Mouse (Mus musculus) mouse trophoblast stem cell (cell line): ENCODE data around the gene Eng.

Experiments used
- in situ Hi-C, 2 experiments: fragments of 300-500 bp; cut with MseI, MboI; formaldehyde crosslinking; loops; 2 replicates in 1 of 2; 3 replicates in 1 of 2; pipeline ENCODE4 v1.15.1; 2025

Eng gene

GRCm38 (mm10) chr2:32709521-32710137 is 63.2 kb downstream of the Eng start:
- in situ Hi-C loops = loop anchor here in 1 of 2 experiments (5.0 kb wide), 1 partner anchor 48 kb away; the partner anchor contains the start of gene Tor2a

DNA sequence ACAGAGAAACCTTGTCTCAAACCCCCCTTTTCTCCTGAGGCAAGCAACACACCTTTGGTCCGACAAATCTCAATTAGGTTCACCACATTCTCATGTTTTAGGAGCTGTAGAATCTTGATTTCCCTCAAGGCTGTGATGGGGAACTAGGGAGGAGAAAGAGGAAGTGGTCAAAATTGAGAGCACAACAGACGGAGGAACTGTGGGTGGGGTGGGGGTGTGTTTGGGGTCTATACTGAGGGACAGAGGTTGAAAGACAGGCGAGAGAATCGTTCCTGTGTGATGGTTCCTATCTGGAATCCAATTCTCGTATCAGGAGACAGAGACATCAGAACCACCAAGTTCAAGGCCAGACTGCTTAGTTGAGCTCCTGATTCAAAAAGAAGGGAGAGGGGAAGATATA is 64.0 kb downstream of the Eng start:
- in situ Hi-C loops = loop anchor here in 1 of 2 experiments (5.0 kb wide), 1 partner anchor 47 kb away; the partner anchor contains the start of gene Tor2a

- in situ Hi-C loops = loop anchor here in 1 of 2 experiments (5.0 kb wide), 1 partner anchor 46 kb away; the partner anchor contains the start of gene Tor2a
Measured at GRCm38 (mm10) chr2:32711301-32712056, 65.1 kb downstream of the Eng start.

GRCm38 (mm10) chr2:32712108-32712551 is 65.7 kb downstream of the Eng start:
- in situ Hi-C loops = loop anchor here in 1 of 2 experiments (5.0 kb wide), 1 partner anchor 45 kb away; the partner anchor contains the start of gene Tor2a

GRCm38 (mm10) chr2:32712586-32712933 is 66.2 kb downstream of the Eng start:
- in situ Hi-C loops = loop anchor here in 1 of 2 experiments (5.0 kb wide), 1 partner anchor 45 kb away; the partner anchor contains the start of gene Tor2a

- in situ Hi-C loops = loop anchor here in 1 of 2 experiments (5.0 kb wide), 1 partner anchor 44 kb away; the partner anchor contains the start of gene Tor2a
Measured at GRCm38 (mm10) chr2:32712934-32713817, 66.8 kb downstream of the Eng start, which contains the start of gene Cdk9. Cdk9 (minus strand) TSS chr2:32713076.

DNA sequence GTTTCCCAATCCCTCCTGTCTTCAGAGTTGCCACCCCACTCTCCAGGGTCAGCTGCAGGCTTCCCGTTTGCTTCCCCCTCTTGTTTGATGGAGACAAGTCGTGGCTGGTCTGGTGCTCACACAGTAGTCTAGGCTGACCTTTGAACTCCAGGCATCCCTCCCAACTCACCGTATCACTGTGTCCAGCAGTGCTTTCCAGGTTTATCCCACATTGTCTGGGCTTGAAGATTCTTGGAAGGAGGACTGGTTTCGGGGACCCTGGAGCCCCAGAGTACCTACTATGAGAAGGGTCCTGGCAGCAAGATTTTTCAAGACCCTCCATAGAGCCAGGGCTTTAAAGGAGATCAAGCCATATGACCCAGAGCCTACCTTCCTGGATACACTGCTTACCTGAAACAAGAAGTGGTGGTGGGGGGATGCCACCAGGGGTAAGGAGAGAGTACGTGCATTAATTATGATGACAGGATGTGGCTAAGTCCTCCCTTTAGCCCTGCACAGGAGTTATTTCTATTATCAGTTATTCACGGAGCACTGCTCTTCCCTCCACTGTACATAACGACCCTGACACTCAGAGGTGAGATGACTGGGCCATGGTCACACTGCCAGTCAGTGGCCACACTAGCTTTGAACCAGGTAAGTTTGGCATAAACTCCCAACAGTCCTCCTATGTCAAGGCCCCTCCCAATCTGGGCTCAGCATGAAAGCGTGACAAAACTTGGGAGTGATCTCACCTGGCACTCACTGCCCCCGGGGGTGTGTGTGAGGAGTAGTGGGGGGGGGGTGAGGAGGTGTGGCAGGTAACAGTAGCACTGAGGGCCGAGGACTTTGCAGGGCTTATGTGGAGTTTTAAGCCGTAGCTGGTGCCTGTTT is 68.0 kb downstream of the Eng start:
- in situ Hi-C loops = loop anchor here in 1 of 2 experiments (5.0 kb wide), 1 partner anchor 43 kb away; the partner anchor contains the start of gene Tor2a

DNA sequence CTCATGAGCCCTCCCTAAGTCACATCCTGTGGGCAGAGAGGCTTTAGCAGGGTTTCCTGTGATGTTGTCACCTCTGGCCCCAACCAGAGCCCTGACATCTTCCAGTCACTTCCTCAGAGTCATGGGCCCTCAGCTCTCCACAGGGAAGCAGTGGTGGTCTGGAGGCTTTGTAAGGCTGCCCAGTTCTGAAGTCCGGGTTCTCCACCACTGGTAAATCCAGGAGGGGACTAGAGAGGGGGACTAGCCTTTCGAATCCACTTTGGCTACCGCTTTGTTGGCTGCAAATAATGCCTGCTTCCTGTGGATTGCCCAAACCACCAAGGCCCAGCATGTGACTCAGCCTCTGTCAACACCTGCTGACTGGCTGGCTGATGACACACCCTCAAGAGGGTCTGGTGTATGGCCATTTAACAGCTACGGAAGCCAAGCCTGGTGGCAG is 68.6 kb downstream of the Eng start:
- in situ Hi-C loops = loop anchor here in 1 of 2 experiments (5.0 kb wide), 1 partner anchor 42 kb away; the partner anchor contains the start of gene Tor2a

DNA sequence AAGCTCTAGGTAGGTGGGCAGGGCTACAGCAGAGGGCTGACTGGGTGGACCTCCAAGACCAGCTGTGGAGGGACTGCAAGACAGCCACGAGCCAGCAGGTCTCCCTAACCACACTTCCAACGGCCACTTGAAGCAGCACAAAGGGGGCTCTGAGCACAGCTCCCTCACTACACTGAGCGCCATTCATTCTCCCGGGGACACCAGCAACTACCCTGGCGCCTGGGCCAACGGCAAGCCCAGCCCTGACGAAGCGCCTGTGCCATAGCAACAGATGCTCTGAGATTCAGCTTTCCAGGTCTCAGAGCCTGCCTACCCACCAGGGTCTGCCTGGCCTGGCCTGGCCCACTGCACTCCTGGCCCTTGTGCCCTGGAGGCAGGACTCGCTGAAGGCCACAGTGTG is 72.4 kb downstream of the Eng start:
- in situ Hi-C loops = no loop called here

DNA sequence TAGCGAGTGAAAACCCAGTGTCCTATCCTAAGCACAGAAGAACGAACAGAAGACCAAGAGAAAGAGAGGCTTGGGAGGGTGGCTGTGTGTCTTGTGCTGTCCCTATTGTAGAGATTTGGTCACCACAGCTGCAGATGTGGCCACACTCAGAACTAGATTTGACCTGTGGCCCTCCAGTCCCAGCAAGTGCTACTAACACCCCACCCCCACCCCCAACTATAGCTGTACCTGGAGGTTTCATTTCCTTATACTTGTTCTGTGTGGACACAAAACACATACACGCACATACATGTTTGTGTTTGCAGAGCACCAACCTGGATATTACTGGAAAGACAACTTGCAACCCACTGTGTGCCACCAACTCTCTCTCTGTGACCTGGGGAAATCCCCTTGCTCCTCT is 73.7 kb downstream of the Eng start:
- in situ Hi-C loops = no loop called here

DNA sequence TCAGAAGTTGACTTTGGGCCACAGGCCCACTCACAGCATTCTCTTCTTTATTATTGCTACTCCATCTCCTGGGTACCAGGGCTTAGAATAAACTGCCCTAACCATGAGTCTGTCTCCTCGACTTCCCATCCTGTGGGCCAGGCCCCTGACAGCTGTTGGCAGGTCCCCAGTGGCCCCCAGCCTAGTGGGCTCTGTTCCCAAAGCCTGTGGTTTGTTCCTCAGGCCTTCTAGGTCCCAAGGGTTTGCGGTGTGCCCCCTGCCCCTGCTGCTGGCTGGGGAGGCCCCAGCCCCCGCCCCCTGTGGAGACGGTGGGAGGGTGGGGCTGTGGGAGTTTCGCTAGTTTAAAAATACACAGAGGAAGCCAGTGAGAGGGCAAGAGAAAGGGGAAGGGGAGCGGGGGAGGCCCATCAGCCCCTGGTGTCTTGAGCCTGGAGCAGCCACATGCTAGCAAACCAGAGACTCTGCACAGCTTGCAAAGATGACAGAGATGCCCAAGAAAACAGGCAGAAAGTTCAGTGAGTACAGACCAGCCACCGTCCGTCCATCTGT is 74.4 kb downstream of the Eng start, which contains the start of gene Sh2d3c:
Gene Sh2d3c (plus strand): TSS at position 375 of the 549 bp plus-strand sequence.
- in situ Hi-C loops = no loop called here

GRCm38 (mm10) chr2:32722046-32722445 is 75.7 kb downstream of the Eng start:
- in situ Hi-C loops = no loop called here

DNA sequence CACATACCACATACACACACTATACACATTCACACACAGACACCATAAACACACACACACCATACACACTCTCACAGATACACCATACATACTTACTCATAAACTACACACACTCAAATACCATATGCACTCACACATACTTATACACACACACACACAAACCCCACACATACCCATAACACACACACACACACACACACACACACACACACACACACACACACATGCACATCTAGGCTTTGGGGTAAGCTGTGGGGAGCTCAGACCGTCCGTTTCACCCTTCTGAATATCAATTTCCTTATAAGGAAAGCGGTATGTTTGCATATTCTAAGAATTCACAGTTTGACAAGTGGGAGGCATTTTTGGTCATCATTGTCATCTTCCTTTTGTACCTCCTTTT is 76.2 kb downstream of the Eng start:
- in situ Hi-C loops = no loop called here

DNA sequence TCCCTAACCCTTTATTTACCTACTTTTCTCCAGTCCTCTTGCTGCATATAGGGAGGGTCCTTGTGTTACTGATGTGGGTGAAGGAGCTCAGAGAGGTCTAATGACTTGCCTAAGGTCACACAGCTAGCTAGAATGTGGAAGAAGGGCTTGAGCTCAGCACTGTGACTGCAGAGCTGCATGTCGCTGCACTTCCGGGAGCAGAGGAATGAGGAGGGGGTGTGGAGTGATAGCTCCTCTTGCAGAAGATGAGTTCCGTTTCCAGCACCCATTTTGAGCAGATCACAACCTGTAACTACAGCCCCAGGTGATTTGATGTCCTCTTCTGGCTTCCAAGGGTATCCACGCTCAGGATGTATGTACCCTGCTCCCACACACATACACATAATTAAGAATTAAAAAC is 77.8 kb downstream of the Eng start:
- in situ Hi-C loops = no loop called here

GRCm38 (mm10) chr2:32724832-32725790 is 78.7 kb downstream of the Eng start:
- in situ Hi-C loops = no loop called here

- in situ Hi-C loops = no loop called here
Measured at GRCm38 (mm10) chr2:32727435-32727834, 81.0 kb downstream of the Eng start.

- in situ Hi-C loops = no loop called here
Measured at GRCm38 (mm10) chr2:32728463-32728862, 82.1 kb downstream of the Eng start.

DNA sequence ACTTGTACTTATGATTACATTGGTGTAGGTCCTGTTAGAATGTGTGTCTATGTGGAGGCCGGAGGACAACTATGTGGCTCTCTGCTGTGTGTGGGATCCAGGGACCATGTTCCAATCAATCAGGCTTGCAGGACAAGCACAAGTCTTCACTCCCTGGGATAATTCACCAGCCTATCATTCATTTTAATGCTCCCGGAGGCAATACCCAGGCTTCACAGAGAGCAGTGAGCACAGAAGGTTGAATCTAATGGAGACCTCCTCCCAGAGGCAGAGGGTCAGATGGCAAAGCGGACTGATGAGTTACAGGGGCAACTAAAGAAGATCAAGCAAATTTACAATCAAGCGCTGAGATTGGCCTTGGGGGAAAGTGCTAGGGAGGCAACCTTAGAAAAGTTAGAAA is 83.2 kb downstream of the Eng start:
- in situ Hi-C loops = no loop called here

GRCm38 (mm10) chr2:32730854-32731253 is 84.5 kb downstream of the Eng start:
- in situ Hi-C loops = no loop called here
